Mouse (Mus musculus) embryonic facial prominence, embryonic 10.5 days (tissue): ENCODE results near the gene Ifitm10. TPM values are rescaled to one million over a fixed set of nuclear protein-coding genes. Genes with fewer than 3 reads are reported as not detected.
A peak's percentile ranks its signal among the peaks of the same experiment; 100 is the strongest.

Experiments
- DNase-seq: peaks from one replicate; pipeline ENCODE4 v3.0.0-alpha.2; 2017; ENCODE audit warnings: low spot score
- H3K27ac ChIP-seq: fragments of 300-500 bp; sonication (generic); replicated peaks from 2 replicates; pipeline ENCODE4 v1.5.1; 2016; ENCODE audit warnings: mild to moderate bottlenecking
- H3K27me3 ChIP-seq: fragments of 300-500 bp; sonication (generic); replicated peaks from 2 replicates; pipeline ENCODE4 v1.6.1; 2016; ENCODE audit warnings: low read depth, mild to moderate bottlenecking; ENCODE audit not compliant: poor library complexity, severe bottlenecking
- H3K36me3 ChIP-seq: fragments of 300-500 bp; sonication (generic); replicated peaks from 2 replicates; pipeline ENCODE4 v1.6.1; 2016; ENCODE audit warnings: mild to moderate bottlenecking, moderate library complexity
- H3K4me1 ChIP-seq: fragments of 300-500 bp; sonication (generic); 2 replicates; pipeline ENCODE4 v1.6.1; 2016
- H3K4me3 ChIP-seq: fragments of 300-500 bp; sonication (generic); 2 replicates; pipeline ENCODE4 v1.5.1; 2016; ENCODE audit warnings: mild to moderate bottlenecking, moderate library complexity
- H3K9me3 ChIP-seq: fragments of 300-500 bp; sonication (generic); 2 replicates; pipeline ENCODE4 v1.6.1; 2016; ENCODE audit warnings: mild to moderate bottlenecking
- WGBS: fragments of 180-500 bp; shearing (Covaris S2); methylation state at CpG from one replicate; pipeline ENCODE4 v1.1.7; 2016; 5-methylcytosine and 5-hydroxymethylcytosine counted together
- polyA plus RNA-seq: library from polyadenylated mRNA; unstranded; fragments of >200 nt; fragmentation: Nextera tagmentation; extraction: Ambion mirVana; gene quantifications from 2 replicates; pipeline ENCODE4 v1.2.1, GENCODE M21; 2016

The Ifitm10 gene
- polyA plus RNA-seq, 1 experiment from 2014 or later: 2.2 TPM

DNA sequence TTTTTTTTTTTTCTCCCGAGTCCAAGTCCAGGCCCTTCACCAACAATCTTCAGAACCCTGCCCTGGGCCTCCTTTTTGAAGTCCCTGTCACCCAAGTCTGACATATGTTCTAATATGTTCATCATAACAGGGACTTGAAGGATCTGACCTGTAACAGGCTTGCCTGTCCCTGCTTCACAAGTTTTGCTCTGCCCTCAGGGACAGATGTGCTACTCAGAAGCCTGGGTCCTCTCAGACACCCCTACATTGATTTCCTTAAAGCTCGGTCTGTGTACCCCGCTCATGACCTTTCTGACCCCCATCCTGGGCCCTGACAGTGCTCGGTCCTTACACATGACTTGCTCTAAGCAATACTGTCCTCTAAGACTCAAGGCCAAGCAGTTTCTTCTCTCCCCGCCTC, 514 bp downstream of the Ifitm10 start:
- Histone ChIP-seq H3K4me3 (no peak overlapping the region), H3K27me3 (peaks cover 60% of the 10 kb centered on the region), H3K36me3 (peaks cover 31% of the 10 kb centered on the region), H3K9me3 (no peaks in the 10 kb centered on the region), H3K4me1 (peaks cover 39% of the 10 kb centered on the region), H3K27ac (no peak overlapping the region)
- 71% methylated on average over 5 of the region's 5 CpGs for WGBS
- no peak for DNase-seq

DNA sequence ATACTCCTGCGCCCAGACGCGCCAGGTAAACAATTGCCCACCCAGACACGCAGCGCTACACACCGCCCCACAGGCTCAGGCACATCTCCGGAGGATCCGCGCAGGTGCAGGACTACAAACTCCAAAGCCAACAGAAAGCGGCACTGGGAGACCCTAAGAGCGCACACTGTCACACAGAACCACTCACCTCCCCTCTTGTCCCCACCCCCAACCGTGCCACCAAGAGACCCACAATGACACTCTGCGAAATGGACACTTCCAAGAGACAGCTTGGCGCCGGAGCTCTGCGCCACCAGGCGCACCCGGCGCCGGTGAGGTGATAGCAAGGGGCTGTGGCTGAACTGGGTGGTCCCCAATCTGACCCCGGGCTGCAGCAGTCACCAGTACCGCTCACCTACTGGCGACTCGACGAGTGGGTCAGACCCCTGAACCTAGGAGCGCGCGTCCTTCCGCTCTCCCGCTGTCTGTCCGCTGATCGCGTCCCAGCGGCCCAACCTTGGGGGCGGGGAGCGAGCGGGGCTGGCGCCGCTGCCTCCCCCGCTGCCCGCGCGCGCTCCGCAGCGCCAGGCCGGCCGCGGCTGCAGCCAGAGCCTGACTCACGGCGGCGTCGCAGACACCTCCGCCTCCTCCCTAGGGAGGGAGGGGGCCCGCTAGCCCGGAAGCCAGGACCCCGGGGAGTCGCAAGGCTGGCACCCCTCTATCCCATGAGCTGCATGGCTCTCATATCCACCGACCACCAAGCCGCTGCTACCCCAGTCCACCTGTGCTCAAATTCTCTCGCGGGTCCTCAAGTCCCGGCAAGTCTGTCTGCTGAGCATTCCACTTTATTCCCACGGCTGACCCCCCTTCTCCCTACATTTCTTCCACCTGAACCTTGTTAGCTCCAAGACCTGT, 1.5 kb downstream of the Ifitm10 start:
- H3K36me3 ChIP-seq: peaks cover 21% of the 10 kb centered on the region
- no peaks in the 10 kb centered on the region for H3K9me3 ChIP-seq
- peak overlapping the region; percentile 60 for H3K4me3 ChIP-seq
- DNase-seq: peak; percentile 32
- H3K4me1 ChIP-seq: peaks cover 39% of the 10 kb centered on the region
- peak overlapping the region; percentile 35; the same call in 1 of the 2 replicates for H3K27ac ChIP-seq
- peaks cover 63% of the 10 kb centered on the region for H3K27me3 ChIP-seq
- 2% methylated on average over 64 of the region's 64 CpGs for WGBS

DNA sequence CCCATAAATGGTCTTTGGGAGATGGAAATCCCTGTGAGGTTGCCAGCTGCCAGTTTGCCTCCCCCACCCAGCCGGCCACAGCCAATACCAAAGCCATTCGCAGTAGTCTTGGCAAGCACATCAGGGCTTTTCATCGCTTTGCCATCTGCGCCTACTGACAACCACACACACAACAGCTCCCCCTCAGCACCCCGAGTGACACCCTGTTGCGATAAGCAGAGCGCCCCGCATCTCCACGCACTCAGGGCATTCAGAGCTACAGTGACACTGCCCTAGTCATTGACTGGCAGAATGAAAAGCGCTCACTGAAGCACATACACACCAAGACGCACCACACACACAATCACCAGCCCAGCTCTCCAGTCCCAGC, 2.2 kb downstream of the Ifitm10 start:
- peaks cover 63% of the 10 kb centered on the region for H3K27me3 ChIP-seq
- H3K4me1 ChIP-seq: peaks cover 39% of the 10 kb centered on the region
- no peak for DNase-seq
- H3K9me3 ChIP-seq: no peaks in the 10 kb centered on the region
- WGBS: 23% methylated on average over 11 of the region's 11 CpGs
- H3K27ac ChIP-seq: no peak overlapping the region
- H3K36me3 ChIP-seq: peaks cover 14% of the 10 kb centered on the region
- H3K4me3 ChIP-seq: peak overlapping the region; percentile 60

DNA sequence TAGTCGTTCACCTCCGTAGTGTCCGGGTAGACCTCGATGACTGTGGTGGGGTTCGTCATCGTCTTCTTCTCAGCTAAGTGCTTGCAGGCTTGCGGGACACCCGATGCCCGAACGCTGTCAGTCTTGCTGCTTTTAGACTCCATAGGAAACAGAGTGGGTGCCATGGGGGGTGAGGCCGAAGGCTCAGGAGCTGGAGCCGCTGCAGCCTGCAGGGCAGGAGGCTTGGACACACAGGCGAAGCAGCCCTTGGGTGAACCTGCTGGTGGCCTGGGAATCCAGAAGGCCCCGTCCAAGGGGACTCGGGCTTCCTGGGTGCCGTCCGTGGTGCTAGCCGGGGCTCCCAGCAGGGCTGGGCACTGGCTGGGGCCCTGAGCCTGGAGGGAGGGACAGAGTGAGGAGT, 2.6 kb downstream of the Ifitm10 start:
- H3K4me1 ChIP-seq: peaks cover 39% of the 10 kb centered on the region
- WGBS: 79% methylated on average over 18 of the region's 18 CpGs
- no peak for DNase-seq
- H3K4me3 ChIP-seq: no peak overlapping the region
- H3K36me3 ChIP-seq: peaks cover 10% of the 10 kb centered on the region
- H3K9me3 ChIP-seq: no peaks in the 10 kb centered on the region
- peaks cover 63% of the 10 kb centered on the region for H3K27me3 ChIP-seq
- 0 out of 2 replicates have a peak overlapping the region, but pooled peaks have one; percentile 22 for H3K27ac ChIP-seq

DNA sequence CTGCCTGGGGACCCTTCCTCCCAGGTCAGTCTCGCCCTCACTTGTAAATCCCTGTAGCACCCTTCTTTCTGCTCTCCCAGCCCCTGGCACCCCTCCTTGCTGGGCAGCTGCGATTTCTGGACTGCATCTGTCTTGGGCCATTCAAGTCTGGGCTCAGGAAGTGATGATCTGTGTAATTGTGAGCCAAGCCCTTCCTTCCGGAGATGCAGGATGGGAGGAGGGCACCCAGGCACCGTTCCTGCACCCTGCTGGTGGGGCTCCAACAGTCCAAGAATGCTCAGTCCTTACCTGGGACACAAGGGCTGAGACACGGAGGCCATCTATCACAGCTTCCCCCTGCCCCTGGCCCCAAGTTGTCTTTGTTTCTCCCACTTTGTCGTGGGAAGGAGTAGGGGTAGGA, 3.7 kb downstream of the Ifitm10 start:
- no peaks in the 10 kb centered on the region for H3K9me3 ChIP-seq
- no peak for DNase-seq
- H3K36me3 ChIP-seq: no peaks in the 10 kb centered on the region; the same call in 1 of the 2 replicates
- WGBS: 66% methylated on average over 6 of the region's 6 CpGs
- H3K27ac ChIP-seq: no peak overlapping the region
- H3K27me3 ChIP-seq: peaks cover 63% of the 10 kb centered on the region
- H3K4me3 ChIP-seq: no peak overlapping the region
- peaks cover 38% of the 10 kb centered on the region for H3K4me1 ChIP-seq

DNA sequence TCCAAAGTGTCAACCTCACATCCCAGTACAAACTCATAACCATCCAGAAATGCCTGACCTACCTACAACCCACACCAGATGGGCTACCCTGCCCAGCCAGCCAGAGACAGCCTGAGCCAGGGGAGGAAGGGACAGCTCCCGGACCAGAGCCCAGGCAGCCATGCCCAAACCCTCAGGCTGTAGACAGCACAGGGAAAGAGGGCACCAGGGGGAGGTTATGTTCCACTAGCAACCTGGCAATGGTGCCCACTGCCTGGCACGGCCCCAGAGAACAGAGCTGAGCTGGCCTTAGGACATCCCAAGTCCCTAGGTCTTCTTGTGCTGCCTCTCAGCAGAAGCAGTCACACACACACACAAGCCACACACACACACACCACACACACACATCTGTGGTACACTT, 4.7 kb downstream of the Ifitm10 start:
- Histone ChIP-seq H3K4me3 (no peak overlapping the region), H3K9me3 (no peaks in the 10 kb centered on the region), H3K27ac (no peak overlapping the region), H3K36me3 (no peaks in the 10 kb centered on the region), H3K27me3 (peaks cover 61% of the 10 kb centered on the region), H3K4me1 (peaks cover 28% of the 10 kb centered on the region)
- no peak for DNase-seq
- WGBS: 73% methylated on average over 2 of the region's 2 CpGs

DNA sequence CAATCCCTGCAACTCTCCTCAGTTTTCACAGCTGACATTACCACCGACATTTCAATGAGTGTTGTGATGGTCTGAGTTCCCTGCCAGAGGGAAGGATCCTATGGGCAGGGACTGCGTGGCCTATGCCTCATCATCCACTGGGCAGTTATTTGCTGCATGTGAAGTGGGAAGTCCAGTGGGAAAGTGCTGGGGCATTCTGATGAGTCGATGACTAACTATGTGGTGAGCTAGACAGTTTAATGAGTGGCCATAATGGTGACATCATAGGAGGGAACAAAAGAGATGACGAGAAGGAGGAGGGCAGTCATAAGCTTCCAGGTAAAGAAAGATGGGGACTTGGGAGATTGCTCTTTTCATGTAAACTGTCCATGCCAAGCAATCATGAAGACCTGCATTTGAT, 10.4 kb downstream of the Ifitm10 start:
- no peak for DNase-seq
- Histone ChIP-seq H3K27me3 (peaks cover 3% of the 10 kb centered on the region), H3K27ac (no peak overlapping the region), H3K4me1 (no peaks in the 10 kb centered on the region), H3K36me3 (no peaks in the 10 kb centered on the region), H3K9me3 (no peaks in the 10 kb centered on the region), H3K4me3 (no peak overlapping the region)
- WGBS: 82% methylated on average over 4 of the region's 4 CpGs

DNA sequence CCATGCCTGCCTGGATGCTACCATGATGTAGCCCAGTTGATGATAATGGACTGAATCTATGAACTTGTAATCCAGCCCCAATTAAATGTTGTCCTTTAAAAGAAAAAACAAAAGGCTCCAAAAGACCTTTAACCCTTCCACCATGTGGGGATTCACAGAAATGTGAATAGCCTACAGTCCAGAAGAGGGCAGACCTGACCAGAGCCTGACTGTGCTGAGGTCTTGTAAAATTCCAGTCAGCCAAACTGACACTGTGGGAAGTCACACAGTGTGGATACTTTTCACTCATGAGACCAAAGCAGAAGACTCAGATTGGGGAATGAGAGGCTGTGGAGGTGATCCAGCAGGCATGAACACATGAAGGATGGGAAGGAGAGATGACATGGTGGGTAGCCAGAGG, 12.8 kb downstream of the Ifitm10 start:
- Histone ChIP-seq H3K4me1 (peaks cover 4% of the 10 kb centered on the region; the same call in 1 of the 2 replicates), H3K36me3 (no peaks in the 10 kb centered on the region), H3K27ac (no peak overlapping the region), H3K9me3 (no peaks in the 10 kb centered on the region), H3K4me3 (no peak overlapping the region), H3K27me3 (no peaks in the 10 kb centered on the region; the same call in 1 of the 2 replicates)
- no peak for DNase-seq

DNA sequence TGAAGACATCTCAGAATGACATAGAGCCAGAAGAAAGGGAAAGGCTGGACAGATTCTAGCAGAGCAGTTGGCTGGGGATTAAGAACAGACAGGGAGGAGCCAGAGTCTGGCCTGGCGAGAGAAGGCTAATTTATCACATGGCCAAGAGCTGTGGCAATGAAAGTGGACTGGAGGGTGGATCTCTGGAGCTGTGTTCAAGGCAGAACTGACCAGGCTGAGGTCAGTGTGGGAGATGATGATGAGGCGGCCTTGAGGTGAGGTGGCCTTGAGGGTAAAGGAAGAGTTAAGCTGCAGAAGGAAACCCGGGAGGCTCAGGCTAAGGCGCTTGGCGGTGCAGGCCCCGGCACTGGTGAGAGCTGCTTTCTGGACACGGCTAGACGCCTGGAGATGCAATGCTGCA, 14.4 kb downstream of the Ifitm10 start:
- H3K36me3 ChIP-seq: no peaks in the 10 kb centered on the region
- H3K9me3 ChIP-seq: no peaks in the 10 kb centered on the region
- H3K27ac ChIP-seq: no peak overlapping the region
- peaks cover 18% of the 10 kb centered on the region for H3K4me1 ChIP-seq
- 79% methylated on average over 8 of the region's 8 CpGs for WGBS
- DNase-seq: no peak
- no peaks in the 10 kb centered on the region; the same call in 1 of the 2 replicates for H3K27me3 ChIP-seq
- no peak overlapping the region for H3K4me3 ChIP-seq

DNA sequence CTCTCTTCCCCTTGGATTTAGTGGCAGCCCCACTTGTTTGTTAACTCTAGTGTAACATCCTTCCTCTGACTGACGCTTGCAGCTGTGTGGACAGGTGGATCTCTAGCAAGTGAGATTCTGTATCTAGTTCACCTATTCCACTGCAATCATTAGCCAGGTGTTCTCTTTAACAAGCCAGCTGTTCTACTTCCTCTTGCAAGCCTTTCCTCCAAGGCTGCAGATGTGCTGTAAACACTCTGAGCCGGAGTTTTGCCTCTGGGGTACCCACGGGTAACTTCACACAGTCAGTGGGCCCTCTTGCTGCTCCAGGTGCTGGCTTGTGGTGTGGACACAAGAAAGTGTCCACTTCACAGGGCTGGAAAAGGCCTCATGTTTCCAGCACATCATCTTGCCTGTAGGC, 16.0 kb downstream of the Ifitm10 start:
- peaks cover 18% of the 10 kb centered on the region for H3K4me1 ChIP-seq
- H3K9me3 ChIP-seq: no peaks in the 10 kb centered on the region
- no peak for DNase-seq
- 83% methylated on average over 3 of the region's 3 CpGs for WGBS
- H3K27ac ChIP-seq: no peak overlapping the region
- H3K4me3 ChIP-seq: no peak overlapping the region
- H3K36me3 ChIP-seq: no peaks in the 10 kb centered on the region
- no peaks in the 10 kb centered on the region; the same call in 1 of the 2 replicates for H3K27me3 ChIP-seq

DNA sequence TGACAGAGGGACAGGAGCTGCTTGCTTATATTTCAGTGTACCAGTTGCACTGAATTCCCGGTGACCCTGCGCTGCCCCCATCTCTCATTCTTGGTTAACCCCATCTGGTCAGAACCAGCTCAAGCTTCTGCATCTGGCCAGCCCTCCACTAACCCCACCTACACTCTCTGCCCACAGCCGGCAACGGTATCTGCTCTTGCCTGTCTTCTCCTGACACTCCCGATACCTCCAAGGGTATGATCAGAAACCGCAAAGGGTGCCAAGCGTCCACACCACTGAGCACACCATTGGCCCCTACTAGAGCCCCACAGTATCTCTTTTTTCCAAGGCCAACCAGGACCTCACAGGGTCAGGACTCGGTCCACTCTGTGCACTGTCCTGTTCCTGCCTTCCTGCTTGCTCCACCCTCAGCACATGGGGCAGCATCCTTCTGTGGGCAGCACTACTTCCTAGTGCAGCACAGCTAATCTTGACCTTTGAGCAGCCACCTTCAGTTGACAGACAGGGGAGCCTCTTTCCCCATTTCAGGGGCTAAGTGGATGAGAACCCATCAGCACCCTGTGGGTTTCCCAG, 18.8 kb downstream of the Ifitm10 start:
- no peak overlapping the region for H3K4me3 ChIP-seq
- H3K4me1 ChIP-seq: peaks cover 22% of the 10 kb centered on the region
- H3K27ac ChIP-seq: peak overlapping the region; percentile 21; the same call in 1 of the 2 replicates
- no peaks in the 10 kb centered on the region for H3K9me3 ChIP-seq
- H3K36me3 ChIP-seq: no peaks in the 10 kb centered on the region
- H3K27me3 ChIP-seq: no peaks in the 10 kb centered on the region; the same call in 1 of the 2 replicates
- DNase-seq: no peak
- 78% methylated on average over 8 of the region's 8 CpGs for WGBS

DNA sequence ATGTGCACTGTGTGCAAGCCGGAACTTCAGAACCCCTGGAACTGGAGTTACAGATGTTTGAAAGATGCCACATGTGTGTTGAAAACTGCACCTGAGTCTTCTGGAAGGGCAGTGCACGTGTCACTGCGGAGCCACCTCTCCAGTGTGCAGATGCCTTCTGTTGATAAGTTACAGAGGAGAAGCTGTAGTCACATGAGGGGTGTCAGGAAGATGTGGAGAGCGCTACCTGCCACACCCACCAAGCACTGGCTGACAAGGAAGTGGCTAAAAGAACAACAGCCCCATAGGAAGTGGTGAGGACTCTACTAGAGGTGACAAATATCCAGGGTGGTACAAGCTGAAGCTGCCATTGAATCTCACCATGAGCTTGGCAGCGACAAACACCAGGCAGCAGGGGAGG, 19.7 kb downstream of the Ifitm10 start:
- H3K4me1 ChIP-seq: peaks cover 29% of the 10 kb centered on the region
- DNase-seq: no peak
- no peaks in the 10 kb centered on the region for H3K9me3 ChIP-seq
- no peaks in the 10 kb centered on the region for H3K36me3 ChIP-seq
- no peaks in the 10 kb centered on the region; the same call in 1 of the 2 replicates for H3K27me3 ChIP-seq
- no peak overlapping the region for H3K27ac ChIP-seq
- 75% methylated on average over 5 of the region's 5 CpGs for WGBS
- no peak overlapping the region for H3K4me3 ChIP-seq

DNA sequence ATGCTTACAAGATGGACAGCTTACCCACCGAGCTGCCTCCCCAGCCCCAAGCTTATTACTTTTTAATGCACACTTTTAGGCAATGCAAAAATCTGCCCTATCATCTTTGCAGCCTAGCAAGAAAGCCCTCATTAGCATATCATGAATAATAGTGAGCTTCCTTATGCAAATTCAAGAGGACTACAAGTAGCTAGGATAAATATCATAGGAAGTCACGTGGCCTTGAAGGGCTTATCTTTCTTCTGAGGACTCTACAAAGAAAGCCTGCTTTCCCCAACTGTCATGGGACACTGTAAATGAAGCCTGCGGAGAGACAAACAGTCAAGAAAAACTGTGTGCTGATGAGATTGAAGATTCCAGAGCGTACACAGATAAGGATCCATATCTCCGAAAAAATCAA, 22.0 kb downstream of the Ifitm10 start:
- Histone ChIP-seq H3K4me3 (no peak overlapping the region), H3K27ac (no peak overlapping the region), H3K4me1 (peaks cover 29% of the 10 kb centered on the region), H3K9me3 (no peaks in the 10 kb centered on the region), H3K36me3 (no peaks in the 10 kb centered on the region), H3K27me3 (no peaks in the 10 kb centered on the region; the same call in 1 of the 2 replicates)
- WGBS: 78% methylated on average over 5 of the region's 5 CpGs
- DNase-seq: no peak
